Mouse (Mus musculus): ENCODE results near the gene Khnyn. TPM values are rescaled to one million over a fixed set of nuclear protein-coding genes. Genes with fewer than 3 reads are reported as not detected.

The Khnyn gene
- polyA plus RNA-seq, 1 experiment from 2014 or later: 21.2 TPM

GRCm38 (mm10) chr14:55897671-55898070 is 12.9 kb downstream of the Khnyn start:
- Histone ChIP-seq H3K27ac (no peak overlapping the region), H3K36me3 (replicated peaks) (peaks cover 52% of the 10 kb centered on the region), H3K4me2 (no peak overlapping the region), H3K9ac (no peak overlapping the region), H3K9me3 (no peaks in the 10 kb centered on the region), H3K4me3 (replicated peaks) (no peak overlapping the region), H3K4me1 (peaks cover 16% of the 10 kb centered on the region), H3K27me3 (0 out of 2 replicates have a peak, but pooled peaks cover 5% of the 10 kb centered on the region)
- WGBS: 95% methylated on average over 12 of the region's 12 CpGs
- ATAC-seq (ENCODE audit: low FRiP score): no peak

GRCm38 (mm10) chr14:55898947-55899346 is 14.2 kb downstream of the Khnyn start:
- Histone ChIP-seq H3K27me3 (0 out of 2 replicates have a peak, but pooled peaks cover 5% of the 10 kb centered on the region), H3K4me1 (peaks cover 16% of the 10 kb centered on the region), H3K4me2 (peak overlapping the region; percentile 83; the same call in 1 of the 2 replicates), H3K9me3 (no peaks in the 10 kb centered on the region), H3K9ac (no peak overlapping the region), H3K36me3 (replicated peaks) (peaks cover 43% of the 10 kb centered on the region), H3K27ac (no peak overlapping the region), H3K4me3 (replicated peaks) (no peak overlapping the region)
- no peak for ATAC-seq (ENCODE audit: low FRiP score)
- 90% methylated on average over 7 of the region's 7 CpGs for WGBS

- WGBS: 4% methylated on average over 39 of the region's 39 CpGs
- H3K9ac ChIP-seq: peak within 1 kb of the TSS; percentile 65
- H3K4me2 ChIP-seq: peak within 1 kb of the TSS; percentile 83
- 0 out of 2 replicates have a peak, but pooled peaks cover 5% of the 10 kb centered on the region for H3K27me3 ChIP-seq
- peak within 1 kb of the TSS; percentile 47; the same call in 1 of the 2 replicates for H3K27ac ChIP-seq
- H3K36me3 ChIP-seq (replicated peaks): peaks cover 34% of the 10 kb centered on the region
- peaks cover 16% of the 10 kb centered on the region for H3K4me1 ChIP-seq
- no peaks in the 10 kb centered on the region for H3K9me3 ChIP-seq
- peak; percentile 93 for ATAC-seq (ENCODE audit: low FRiP score)
- H3K4me3 ChIP-seq (replicated peaks): peak within 1 kb of the TSS; percentile 45
These were observed 15.1 kb downstream of the Khnyn start, which contains the start of gene Sdr39u1 for GRCm38 (mm10) chr14:55899701-55900413. TSS of gene Sdr39u1 (minus strand) at chr14:55900293.

GRCm38 (mm10) chr14:55900414-55900755 is 15.6 kb downstream of the Khnyn start:
- ATAC-seq (ENCODE audit: low FRiP score): no peak; the same call in 1 of the 2 replicates

GRCm38 (mm10) chr14:55905518-55905917 is 20.8 kb downstream of the Khnyn start:
- H3K4me2 ChIP-seq: no peak overlapping the region
- H3K27me3 ChIP-seq: peaks cover 10% of the 10 kb centered on the region; the same call in 1 of the 2 replicates
- no peak for ATAC-seq (ENCODE audit: low FRiP score)
- no peak overlapping the region for H3K9ac ChIP-seq
- H3K36me3 ChIP-seq (replicated peaks): no peaks in the 10 kb centered on the region
- no peak overlapping the region for H3K27ac ChIP-seq
- H3K9me3 ChIP-seq: no peaks in the 10 kb centered on the region
- H3K4me1 ChIP-seq: peaks cover 6% of the 10 kb centered on the region
- 32% methylated on average over 1 of the region's 1 CpGs for WGBS
- H3K4me3 ChIP-seq (replicated peaks): no peak overlapping the region

More at GRCm38 (mm10) chr14:55900414-55900755, 15.6 kb downstream of the Khnyn start:
- Histone ChIP-seq H3K9ac (peak overlapping the region; percentile 65), H3K36me3 (replicated peaks) (peaks cover 28% of the 10 kb centered on the region), H3K4me3 (replicated peaks) (peak overlapping the region; percentile 45), H3K4me2 (peak overlapping the region; percentile 83), H3K9me3 (no peaks in the 10 kb centered on the region), H3K27me3 (0 out of 2 replicates have a peak, but pooled peaks cover 5% of the 10 kb centered on the region), H3K4me1 (peaks cover 16% of the 10 kb centered on the region), H3K27ac (peak overlapping the region; percentile 42; the same call in 1 of the 2 replicates)
- WGBS: 9% methylated on average over 12 of the region's 12 CpGs

GRCm38 (mm10) chr14:55913406-55913805 is 28.7 kb downstream of the Khnyn start:
- no peak for ATAC-seq (ENCODE audit: low FRiP score)
- Histone ChIP-seq H3K4me2 (no peak overlapping the region), H3K27me3 (no peaks in the 10 kb centered on the region), H3K36me3 (replicated peaks) (no peaks in the 10 kb centered on the region), H3K4me1 (no peaks in the 10 kb centered on the region), H3K9ac (no peak overlapping the region), H3K27ac (no peak overlapping the region), H3K4me3 (replicated peaks) (no peak overlapping the region), H3K9me3 (no peaks in the 10 kb centered on the region)
- WGBS: 60% methylated on average over 4 of the region's 4 CpGs

- H3K4me2 ChIP-seq: no peak overlapping the region
- WGBS: 44% methylated on average over 14 of the region's 14 CpGs
These were observed 33.7 kb downstream of the Khnyn start for GRCm38 (mm10) chr14:55918240-55919082.

GRCm38 (mm10) chr14:55922475-55923232 is 37.9 kb downstream of the Khnyn start:
- WGBS: 80% methylated on average over 7 of the region's 7 CpGs
- no peak for ATAC-seq (ENCODE audit: low FRiP score)

More at GRCm38 (mm10) chr14:55918240-55919082, 33.7 kb downstream of the Khnyn start:
- no peak overlapping the region for H3K4me3 ChIP-seq (replicated peaks)
- peaks cover 3% of the 10 kb centered on the region; the same call in 1 of the 2 replicates for H3K27me3 ChIP-seq
- no peaks in the 10 kb centered on the region for H3K9me3 ChIP-seq
- H3K36me3 ChIP-seq (replicated peaks): no peaks in the 10 kb centered on the region
- peaks cover 2% of the 10 kb centered on the region; the same call in 1 of the 2 replicates for H3K4me1 ChIP-seq
- H3K9ac ChIP-seq: no peak overlapping the region
- peak; percentile 65; the same call in 1 of the 2 replicates for ATAC-seq (ENCODE audit: low FRiP score)
- H3K27ac ChIP-seq: no peak overlapping the region

GRCm38 (mm10) chr14:55926847-55927246 is 42.1 kb downstream of the Khnyn start:
- no peak for ATAC-seq (ENCODE audit: low FRiP score)
- Histone ChIP-seq H3K4me3 (replicated peaks) (no peak overlapping the region), H3K4me2 (no peak overlapping the region), H3K27me3 (no peaks in the 10 kb centered on the region), H3K27ac (no peak overlapping the region), H3K36me3 (replicated peaks) (no peaks in the 10 kb centered on the region), H3K9ac (no peak overlapping the region), H3K4me1 (no peaks in the 10 kb centered on the region), H3K9me3 (no peaks in the 10 kb centered on the region)
- WGBS: 87% methylated on average over 4 of the region's 4 CpGs

More at GRCm38 (mm10) chr14:55922475-55923232, 37.9 kb downstream of the Khnyn start:
- Histone ChIP-seq H3K9ac (no peak overlapping the region), H3K36me3 (replicated peaks) (no peaks in the 10 kb centered on the region), H3K27me3 (peaks cover 3% of the 10 kb centered on the region; the same call in 1 of the 2 replicates), H3K4me2 (no peak overlapping the region), H3K27ac (no peak overlapping the region), H3K9me3 (no peaks in the 10 kb centered on the region), H3K4me3 (replicated peaks) (no peak overlapping the region), H3K4me1 (peaks cover 2% of the 10 kb centered on the region; the same call in 1 of the 2 replicates)

GRCm38 (mm10) chr14:55929263-55929997 is 44.7 kb downstream of the Khnyn start:
- Histone ChIP-seq H3K36me3 (replicated peaks) (no peaks in the 10 kb centered on the region), H3K9me3 (no peaks in the 10 kb centered on the region), H3K4me2 (no peak overlapping the region), H3K4me1 (no peaks in the 10 kb centered on the region), H3K9ac (no peak overlapping the region), H3K27ac (no peak overlapping the region), H3K4me3 (replicated peaks) (no peak overlapping the region), H3K27me3 (no peaks in the 10 kb centered on the region)
- WGBS: 79% methylated on average over 12 of the region's 12 CpGs
- no peak for ATAC-seq (ENCODE audit: low FRiP score)

- no peak overlapping the region for H3K4me2 ChIP-seq
- no peak for ATAC-seq (ENCODE audit: low FRiP score)
- H3K27me3 ChIP-seq: no peaks in the 10 kb centered on the region
- 66% methylated on average over 7 of the region's 7 CpGs for WGBS
- H3K9ac ChIP-seq: no peak overlapping the region
- H3K27ac ChIP-seq: no peak overlapping the region
- H3K9me3 ChIP-seq: no peaks in the 10 kb centered on the region
- H3K4me1 ChIP-seq: no peaks in the 10 kb centered on the region
- H3K36me3 ChIP-seq (replicated peaks): no peaks in the 10 kb centered on the region
- H3K4me3 ChIP-seq (replicated peaks): no peak overlapping the region
These were observed 48.8 kb downstream of the Khnyn start for GRCm38 (mm10) chr14:55933586-55933985.
